Mouse (Mus musculus): ENCODE measurements around the gene Lin28a.

Lin28a gene

GRCm38 (mm10) chr4:133978021-133978711, 40.5 kb downstream of the Lin28a start:
- no peak for DNase-seq (ENCODE audit: low spot score)

DNA sequence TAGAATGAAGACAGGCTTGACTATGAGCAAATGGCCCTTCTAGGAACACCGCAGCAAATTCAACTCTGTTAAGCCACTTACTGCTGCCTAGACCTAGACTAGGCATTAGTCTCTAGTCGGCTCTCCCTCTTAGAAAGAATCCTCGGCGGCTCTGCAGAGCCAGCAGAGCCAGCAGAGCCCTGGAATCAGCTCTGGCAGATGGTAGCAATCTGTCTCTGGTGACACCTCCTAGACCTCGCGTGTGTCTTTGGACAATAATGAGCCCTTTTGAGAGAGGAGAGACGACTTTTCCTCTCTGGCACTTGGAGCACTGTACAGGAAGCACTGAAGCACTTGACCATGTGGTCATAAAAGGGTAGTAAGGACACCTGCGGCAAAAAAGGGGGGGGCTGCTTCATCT, 46.9 kb downstream of the Lin28a start:
- no peak for DNase-seq (ENCODE audit: low spot score)

DNA sequence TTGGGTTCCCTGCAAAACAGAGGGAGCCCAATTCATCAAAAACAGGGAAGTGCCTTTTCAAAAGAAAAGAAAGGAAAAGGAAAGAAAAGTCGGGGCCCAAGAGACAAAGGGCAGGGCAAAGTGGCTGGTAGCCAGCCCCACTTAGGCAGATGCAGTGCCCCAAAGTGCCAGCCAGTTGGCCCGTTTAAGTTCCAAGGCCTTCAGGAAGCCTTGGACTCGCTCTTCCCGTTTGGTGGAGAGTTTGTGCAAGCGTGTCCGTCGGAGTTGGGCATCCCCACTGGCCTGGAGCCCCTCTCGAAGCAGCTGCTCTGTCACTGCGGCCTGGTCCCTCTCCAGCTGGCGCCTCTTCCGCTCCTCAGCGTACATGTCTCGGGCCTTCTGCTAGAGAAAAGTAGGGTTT, 47.8 kb downstream of the Lin28a start:
- DNase-seq (ENCODE audit: low spot score) = no peak

- DNase-seq (ENCODE audit: low spot score) = no peak
These were observed 48.4 kb downstream of the Lin28a start for GRCm38 (mm10) chr4:133970196-133970595.

- DNase-seq (ENCODE audit: low spot score) = no peak
These were observed 49.4 kb downstream of the Lin28a start for GRCm38 (mm10) chr4:133969114-133969770.

DNA sequence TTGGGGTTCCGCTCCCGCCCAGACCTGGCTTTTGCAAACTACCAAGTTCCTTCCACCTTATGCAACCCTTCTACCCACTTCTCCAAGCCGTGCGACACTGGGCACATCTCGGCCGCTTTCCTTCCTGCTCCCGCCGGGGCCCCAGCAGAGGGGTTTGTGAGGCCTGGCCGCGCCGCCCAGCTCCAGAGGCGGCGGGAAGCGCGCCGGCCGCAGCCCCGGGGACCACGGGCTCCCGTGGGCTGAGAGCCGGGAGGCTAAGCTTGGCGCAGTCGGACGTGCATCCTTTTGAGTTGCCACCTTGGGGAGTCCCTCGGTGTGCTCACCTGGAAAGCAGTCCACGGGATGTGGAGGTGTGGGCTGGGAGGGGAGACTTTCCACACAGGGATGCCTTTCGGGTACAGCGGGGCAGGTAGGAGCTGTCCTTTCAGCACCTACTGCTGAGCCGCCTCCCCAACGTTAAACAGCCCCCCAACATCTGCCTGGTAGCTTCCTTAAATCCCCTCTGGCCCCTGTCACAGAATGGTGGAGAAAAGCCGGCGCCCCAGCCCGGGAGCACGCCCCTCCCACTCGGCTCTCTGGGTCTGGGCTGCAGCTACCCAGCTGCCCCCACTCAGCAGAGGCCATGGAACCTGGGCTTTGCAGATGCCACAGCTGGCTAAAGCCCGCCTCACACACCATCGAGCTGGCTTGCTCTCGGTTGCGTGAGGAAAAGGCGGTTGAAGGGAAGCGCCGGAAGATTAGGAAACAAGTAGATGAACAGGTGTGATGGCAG, 50.3 kb downstream of the Lin28a start, which contains the start of gene Hmgn2:
TSS of gene Hmgn2 (minus strand) at position 501 of the 772 bp plus-strand sequence.
- no peak for DNase-seq (ENCODE audit: low spot score)

DNA sequence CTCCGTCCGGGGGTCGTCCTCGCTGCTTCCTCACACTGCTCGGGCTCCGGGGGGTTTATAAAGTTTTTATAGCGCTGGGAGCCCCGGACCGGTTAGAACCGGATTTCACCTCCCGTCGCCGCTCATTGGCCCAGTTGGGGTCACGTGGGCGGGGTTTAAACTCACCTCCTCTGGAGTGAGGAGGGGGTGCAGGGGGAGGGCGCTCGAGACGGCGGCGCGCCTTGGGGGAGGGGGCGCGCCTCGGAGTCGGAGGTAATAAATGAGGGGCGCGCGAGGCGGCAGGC, 50.8 kb downstream of the Lin28a start:
- peak; percentile 90 for DNase-seq (ENCODE audit: low spot score)

- peak; percentile 95 for DNase-seq (ENCODE audit: low spot score)
These were observed 51.3 kb downstream of the Lin28a start for GRCm38 (mm10) chr4:133967138-133967865.

DNA sequence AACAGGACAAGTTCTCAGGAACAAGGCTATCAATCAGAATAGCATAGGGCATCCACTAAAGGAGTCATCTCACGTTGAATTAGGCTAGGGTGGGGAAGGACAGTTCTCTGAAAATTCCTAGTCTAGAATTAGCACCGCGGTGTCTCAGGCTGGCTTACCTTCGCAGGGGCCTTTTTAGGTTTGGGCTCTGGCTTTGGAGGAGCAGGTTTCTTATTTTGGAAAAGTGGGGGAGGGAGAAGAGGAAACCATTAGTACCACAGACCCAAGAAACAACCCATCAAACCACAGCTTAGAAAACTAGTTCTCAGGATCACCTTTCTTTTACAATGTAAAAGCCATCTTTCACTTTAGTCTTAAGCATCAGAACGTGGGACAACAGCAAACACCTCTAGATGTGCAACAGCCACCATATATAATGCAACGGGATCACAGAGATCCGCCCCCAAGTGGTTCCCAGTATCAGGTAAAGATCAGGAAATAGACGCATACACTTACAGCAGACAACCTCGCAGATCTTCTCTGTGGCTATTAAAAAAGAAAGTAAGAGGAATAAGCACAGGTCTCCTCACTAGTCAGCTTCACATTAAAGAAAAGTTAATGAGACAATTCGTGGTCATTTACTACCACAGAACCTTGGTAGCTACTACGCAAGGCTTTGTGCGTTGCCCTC, 52.2 kb downstream of the Lin28a start:
- no peak for DNase-seq (ENCODE audit: low spot score)

DNA sequence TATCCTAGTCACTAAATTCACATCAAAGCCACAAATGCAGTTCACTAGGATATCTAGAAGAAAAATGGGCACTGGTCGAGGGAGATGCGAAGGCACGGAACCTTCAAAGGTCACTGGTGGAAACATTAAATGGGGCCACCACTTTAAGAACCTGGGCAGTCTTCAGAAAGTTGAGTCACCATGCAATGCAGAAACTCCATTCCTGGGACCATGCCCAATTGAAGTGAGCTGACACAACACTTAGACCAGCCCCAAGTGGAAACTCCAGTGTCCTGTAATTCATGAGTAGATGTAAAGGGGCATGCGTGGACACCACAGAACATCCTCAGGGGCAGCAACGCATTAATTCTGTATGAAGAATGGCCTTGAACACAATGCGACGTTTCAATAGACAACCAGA, 56.1 kb downstream of the Lin28a start:
- DNase-seq (ENCODE audit: low spot score) = no peak

DNA sequence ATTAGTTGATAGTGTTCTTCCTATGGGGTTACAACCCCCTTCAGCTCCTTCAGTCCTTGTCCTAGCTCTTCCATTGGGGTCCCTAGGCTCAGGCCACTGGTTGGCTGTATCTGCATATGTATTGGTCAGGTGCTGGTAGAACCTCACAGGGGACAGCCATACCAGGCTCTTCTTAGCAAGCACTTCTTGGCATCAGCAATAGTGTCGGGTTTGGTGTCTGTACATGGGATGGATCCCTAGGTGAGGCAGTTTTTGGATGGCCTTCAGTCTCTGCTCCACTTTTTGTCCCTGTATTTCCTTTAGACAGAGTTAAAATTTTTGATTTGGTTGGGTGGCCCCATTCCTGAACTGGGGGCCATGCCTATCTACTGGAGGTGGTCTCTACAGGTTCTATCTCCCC, 59.8 kb downstream of the Lin28a start:
- no peak for DNase-seq (ENCODE audit: low spot score)

DNA sequence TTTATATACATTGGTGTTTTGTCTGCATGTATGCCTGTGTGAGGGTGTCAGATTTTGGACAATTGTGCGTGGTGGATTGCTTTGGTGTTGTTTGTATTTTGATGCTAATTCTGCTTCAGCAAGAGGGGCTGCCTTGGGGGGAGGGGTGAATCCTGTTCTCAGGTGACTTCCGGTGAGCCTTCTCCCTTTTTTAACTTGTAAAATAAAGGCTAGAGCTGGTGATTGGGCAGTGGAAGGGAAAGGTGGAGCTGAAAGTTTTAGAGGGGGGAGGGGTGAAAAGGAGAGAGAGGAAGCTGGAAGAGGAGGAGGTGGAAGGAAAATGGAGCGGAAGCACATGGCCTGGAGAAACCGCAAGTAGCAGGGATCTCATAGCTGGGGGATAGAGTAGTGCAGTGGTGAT, 62.3 kb downstream of the Lin28a start:
- no peak for DNase-seq (ENCODE audit: low spot score)
